Mouse (Mus musculus): ENCODE results near the gene Fam81a. TPM values are rescaled to one million over a fixed set of nuclear protein-coding genes. Genes with fewer than 3 reads are reported as not detected.

Fam81a gene
- polyA plus RNA-seq, 1 experiment from 2014 or later = 20.9 TPM

DNA sequence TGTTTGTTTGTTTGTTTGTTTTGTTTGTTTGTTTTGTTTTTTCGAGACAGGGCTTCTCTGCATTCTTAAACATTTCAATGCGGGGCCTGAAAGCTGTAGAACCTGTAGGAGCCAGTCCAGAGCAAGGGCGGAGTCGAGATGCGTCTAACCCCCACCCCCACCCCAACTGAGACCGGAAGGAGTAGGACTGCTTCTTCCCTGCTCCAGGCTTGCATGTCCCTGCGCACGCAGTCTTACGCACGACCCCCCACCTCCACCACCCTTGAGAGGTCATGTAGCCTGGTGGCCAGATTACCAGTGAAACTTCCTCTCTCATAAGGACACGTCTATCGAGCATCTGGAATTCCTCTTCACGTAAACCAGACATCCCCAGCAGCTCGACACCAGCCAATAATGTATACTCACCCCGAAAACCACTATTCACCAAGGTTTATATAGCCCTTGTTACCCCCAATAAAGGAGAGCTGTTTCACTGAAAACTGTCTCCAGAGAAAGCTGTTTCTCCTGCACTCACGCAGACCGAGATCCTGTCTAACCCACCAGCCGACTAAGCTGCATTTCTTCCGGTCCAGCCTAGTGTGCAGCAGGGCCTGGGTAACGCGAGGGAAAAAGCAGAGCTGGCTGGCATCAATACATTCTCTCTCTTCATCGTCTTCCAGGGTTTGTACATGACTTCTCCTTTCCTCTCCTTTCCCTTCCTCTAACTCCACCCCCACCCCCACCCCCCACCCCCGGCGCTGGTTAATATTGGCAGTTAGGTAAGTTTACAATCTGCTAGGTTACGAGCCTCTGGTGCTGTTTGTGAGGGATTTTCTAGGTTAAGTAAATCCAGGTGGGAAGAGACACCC, 59.8 kb downstream of the Fam81a start:
- no peak overlapping the region for H3K4me3 ChIP-seq (ENCODE audit: low read depth, low read length)
- no peak for ATAC-seq (replicated peaks; ENCODE audit: insufficient number of reproducible peaks, low FRiP score, low TSS enrichment)
- H3K9ac ChIP-seq (ENCODE audit: low read depth, low read length) = no peak overlapping the region
- H3K9me3 ChIP-seq (replicated peaks; ENCODE audit: control insufficient read depth, low read length) = no peaks in the 10 kb centered on the region
- no peaks in the 10 kb centered on the region for H3K4me1 ChIP-seq (ENCODE audit: control insufficient read depth, insufficient read depth, low read length)
- peak overlapping the region; percentile 37 for H3K4me2 ChIP-seq
- H3K27me3 ChIP-seq (ENCODE audit: control insufficient read depth, insufficient read depth, low read length) = no peaks in the 10 kb centered on the region
- H3K36me3 ChIP-seq (ENCODE audit: control insufficient read depth, insufficient read depth, low read length) = no peaks in the 10 kb centered on the region
- no peak overlapping the region for H3K27ac ChIP-seq (ENCODE audit: low read depth, low read length)
- WGBS (ENCODE audit: insufficient replicate concordance) = 59% methylated on average over 25 of the region's 25 CpGs

DNA sequence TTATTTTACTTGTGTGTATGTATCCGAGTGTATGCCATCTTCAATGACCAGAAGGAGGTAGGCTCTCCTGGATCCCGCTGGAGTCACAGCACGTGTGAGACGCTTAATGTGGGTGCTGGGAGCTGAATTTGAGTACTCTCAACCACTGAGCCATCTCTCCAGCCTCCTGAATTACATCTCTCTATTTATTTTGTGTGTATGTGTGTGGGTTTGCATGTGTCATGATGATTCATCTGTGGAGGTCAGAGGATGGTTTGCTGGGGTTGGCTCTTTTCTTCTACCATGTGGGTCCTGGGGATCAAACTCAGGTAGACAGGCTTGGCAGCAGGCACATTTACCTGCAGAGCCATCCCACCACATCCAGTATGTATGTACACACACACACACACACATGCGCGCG, 60.6 kb downstream of the Fam81a start:
- ATAC-seq (replicated peaks; ENCODE audit: insufficient number of reproducible peaks, low FRiP score, low TSS enrichment) = no peak
- no peak overlapping the region for H3K27ac ChIP-seq (ENCODE audit: low read depth, low read length)
- 89% methylated on average over 7 of the region's 7 CpGs for WGBS (ENCODE audit: insufficient replicate concordance)
- no peaks in the 10 kb centered on the region for H3K4me1 ChIP-seq (ENCODE audit: control insufficient read depth, insufficient read depth, low read length)
- H3K4me2 ChIP-seq = no peak overlapping the region
- no peaks in the 10 kb centered on the region for H3K36me3 ChIP-seq (ENCODE audit: control insufficient read depth, insufficient read depth, low read length)
- H3K27me3 ChIP-seq (ENCODE audit: control insufficient read depth, insufficient read depth, low read length) = no peaks in the 10 kb centered on the region
- H3K9me3 ChIP-seq (replicated peaks; ENCODE audit: control insufficient read depth, low read length) = no peaks in the 10 kb centered on the region
- no peak overlapping the region for H3K4me3 ChIP-seq (ENCODE audit: low read depth, low read length)
- H3K9ac ChIP-seq (ENCODE audit: low read depth, low read length) = no peak overlapping the region

DNA sequence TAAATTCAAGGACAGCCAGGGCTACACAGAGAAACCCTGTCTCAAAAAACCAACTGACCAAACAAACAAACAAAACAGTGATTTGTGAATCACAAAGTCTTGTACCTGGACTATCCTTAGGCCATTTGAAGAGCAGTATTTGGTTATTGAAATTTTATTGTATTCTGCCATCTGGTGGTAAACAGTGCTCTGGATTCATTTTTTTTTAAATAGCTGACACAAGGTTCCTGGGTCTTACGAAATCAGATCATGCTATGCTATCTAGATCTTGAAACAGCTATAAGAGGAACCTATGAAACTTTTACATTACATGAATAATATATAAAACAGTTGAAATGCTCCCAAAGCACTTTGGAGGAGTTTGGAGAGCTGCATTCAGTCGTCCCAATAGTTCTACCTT, 61.4 kb downstream of the Fam81a start:
- H3K27me3 ChIP-seq (ENCODE audit: control insufficient read depth, insufficient read depth, low read length) = no peaks in the 10 kb centered on the region
- no peak overlapping the region for H3K4me2 ChIP-seq
- no peaks in the 10 kb centered on the region for H3K36me3 ChIP-seq (ENCODE audit: control insufficient read depth, insufficient read depth, low read length)
- no peak for ATAC-seq (replicated peaks; ENCODE audit: insufficient number of reproducible peaks, low FRiP score, low TSS enrichment)
- H3K4me3 ChIP-seq (ENCODE audit: low read depth, low read length) = no peak overlapping the region
- H3K27ac ChIP-seq (ENCODE audit: low read depth, low read length) = no peak overlapping the region
- WGBS (ENCODE audit: insufficient replicate concordance) = 66% methylated on average over 2 of the region's 2 CpGs
- no peaks in the 10 kb centered on the region for H3K4me1 ChIP-seq (ENCODE audit: control insufficient read depth, insufficient read depth, low read length)
- H3K9me3 ChIP-seq (replicated peaks; ENCODE audit: control insufficient read depth, low read length) = no peaks in the 10 kb centered on the region
- H3K9ac ChIP-seq (ENCODE audit: low read depth, low read length) = no peak overlapping the region

DNA sequence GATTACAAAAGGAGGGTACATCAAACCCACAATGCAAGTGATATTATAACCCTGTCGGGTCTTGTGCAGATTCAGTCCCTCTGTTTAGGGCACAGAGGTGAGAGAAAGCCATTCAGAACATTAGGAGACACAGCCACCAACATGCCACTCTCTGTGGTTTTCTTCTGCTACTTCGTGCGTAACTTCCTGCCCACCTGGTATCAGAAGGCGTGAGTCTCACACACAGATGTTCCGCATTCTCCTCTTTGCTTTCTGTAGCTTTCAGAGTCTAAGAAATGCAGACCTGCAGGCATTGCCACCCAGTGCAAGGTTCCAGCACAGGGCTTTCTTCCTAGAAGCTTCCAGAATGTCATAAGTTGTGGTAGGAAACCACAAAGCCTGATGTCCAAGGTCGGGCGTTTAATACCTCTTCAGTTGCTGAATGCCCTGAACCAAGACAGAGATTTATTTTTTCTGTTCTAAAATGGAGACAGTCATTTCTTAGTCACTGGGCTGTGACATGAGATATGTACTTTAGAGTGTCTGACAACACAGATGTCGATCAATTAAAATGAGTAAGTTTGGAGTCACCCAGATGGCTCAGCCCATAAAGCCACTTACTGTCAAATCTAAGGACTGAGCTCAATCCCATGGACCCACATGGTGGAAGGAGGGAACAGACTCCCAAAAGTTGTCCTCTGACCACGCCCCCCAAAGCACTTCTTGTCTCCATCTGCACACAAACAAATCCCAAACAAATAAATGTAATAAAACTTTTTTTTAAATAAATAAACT, 62.1 kb downstream of the Fam81a start:
- no peaks in the 10 kb centered on the region for H3K27me3 ChIP-seq (ENCODE audit: control insufficient read depth, insufficient read depth, low read length)
- no peaks in the 10 kb centered on the region for H3K36me3 ChIP-seq (ENCODE audit: control insufficient read depth, insufficient read depth, low read length)
- H3K4me3 ChIP-seq (ENCODE audit: low read depth, low read length) = no peak overlapping the region
- H3K9ac ChIP-seq (ENCODE audit: low read depth, low read length) = no peak overlapping the region
- no peaks in the 10 kb centered on the region for H3K9me3 ChIP-seq (replicated peaks; ENCODE audit: control insufficient read depth, low read length)
- ATAC-seq (replicated peaks; ENCODE audit: insufficient number of reproducible peaks, low FRiP score, low TSS enrichment) = no peak
- WGBS (ENCODE audit: insufficient replicate concordance) = 76% methylated on average over 9 of the region's 9 CpGs
- H3K27ac ChIP-seq (ENCODE audit: low read depth, low read length) = no peak overlapping the region
- H3K4me2 ChIP-seq = no peak overlapping the region
- H3K4me1 ChIP-seq (ENCODE audit: control insufficient read depth, insufficient read depth, low read length) = no peaks in the 10 kb centered on the region

DNA sequence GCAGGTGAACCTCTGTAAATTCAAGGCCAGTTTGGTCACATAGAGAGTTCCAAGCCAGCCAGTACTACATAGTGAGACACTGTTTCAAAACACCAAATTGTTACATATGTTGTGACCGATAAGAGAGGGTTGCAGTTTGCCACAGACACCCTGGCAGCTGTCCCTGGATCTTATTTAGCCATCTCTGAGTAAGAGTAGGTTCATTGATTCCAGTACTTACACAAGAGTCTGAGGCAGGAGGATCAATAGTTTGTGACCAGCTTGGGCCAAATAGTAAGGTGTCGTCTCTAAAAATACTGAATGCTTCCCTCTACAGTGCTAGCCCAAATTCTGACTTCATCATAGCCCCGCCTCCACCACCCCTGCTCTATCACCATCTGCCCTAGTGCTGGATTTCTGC, 64.3 kb downstream of the Fam81a start:
- no peak for ATAC-seq (replicated peaks; ENCODE audit: insufficient number of reproducible peaks, low FRiP score, low TSS enrichment)
- no peaks in the 10 kb centered on the region for H3K27me3 ChIP-seq (ENCODE audit: control insufficient read depth, insufficient read depth, low read length)
- H3K4me3 ChIP-seq (ENCODE audit: low read depth, low read length) = no peak overlapping the region
- WGBS (ENCODE audit: insufficient replicate concordance) = 75% methylated on average over 3 of the region's 3 CpGs
- H3K4me2 ChIP-seq = no peak overlapping the region
- no peaks in the 10 kb centered on the region for H3K36me3 ChIP-seq (ENCODE audit: control insufficient read depth, insufficient read depth, low read length)
- H3K9me3 ChIP-seq (replicated peaks; ENCODE audit: control insufficient read depth, low read length) = no peaks in the 10 kb centered on the region
- H3K27ac ChIP-seq (ENCODE audit: low read depth, low read length) = no peak overlapping the region
- no peaks in the 10 kb centered on the region for H3K4me1 ChIP-seq (ENCODE audit: control insufficient read depth, insufficient read depth, low read length)
- H3K9ac ChIP-seq (ENCODE audit: low read depth, low read length) = no peak overlapping the region

DNA sequence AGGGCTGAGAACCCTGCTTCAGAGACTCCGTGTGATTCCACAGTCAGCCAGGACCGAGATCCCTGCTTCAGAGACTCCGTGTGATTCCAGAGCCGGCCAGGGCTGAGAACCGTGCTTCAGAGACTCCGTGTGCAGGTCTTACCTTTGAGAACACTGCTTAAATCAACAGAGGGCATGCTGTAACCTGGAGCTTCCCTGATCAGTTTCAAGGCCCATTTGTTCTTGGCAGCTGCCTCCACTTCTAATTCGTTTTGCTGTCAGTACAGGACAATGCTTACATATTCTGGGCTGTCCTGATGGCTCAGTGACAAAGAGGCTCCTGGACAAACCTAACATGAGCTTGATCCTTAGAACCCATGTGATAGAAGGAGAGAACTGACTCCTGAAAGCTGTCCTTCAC, 65.2 kb downstream of the Fam81a start:
- H3K27ac ChIP-seq (ENCODE audit: low read depth, low read length) = no peak overlapping the region
- 72% methylated on average over 7 of the region's 7 CpGs for WGBS (ENCODE audit: insufficient replicate concordance)

DNA sequence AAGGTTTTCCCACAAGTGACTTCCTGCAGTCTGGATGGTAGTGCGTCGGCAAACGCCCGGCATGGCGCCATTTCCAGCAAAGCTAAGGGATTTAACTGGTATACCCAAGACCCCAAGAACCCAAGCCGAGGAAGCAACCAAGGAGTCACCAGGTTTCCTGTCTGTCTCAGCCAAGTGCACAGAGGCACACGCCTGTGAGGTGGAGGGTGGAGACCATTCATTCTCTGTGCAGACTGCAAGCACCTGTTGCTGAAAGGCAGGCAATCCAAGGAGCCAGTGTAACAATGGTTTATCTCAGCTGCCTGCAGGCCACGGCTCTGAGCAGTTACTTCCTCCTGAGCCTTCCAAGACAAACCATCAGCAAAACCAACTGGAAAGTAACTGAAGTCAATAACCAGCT, 70.0 kb downstream of the Fam81a start:
- H3K36me3 ChIP-seq (ENCODE audit: control insufficient read depth, insufficient read depth, low read length) = no peaks in the 10 kb centered on the region
- H3K4me3 ChIP-seq (ENCODE audit: low read depth, low read length) = no peak overlapping the region
- no peak overlapping the region for H3K4me2 ChIP-seq
- H3K9ac ChIP-seq (ENCODE audit: low read depth, low read length) = no peak overlapping the region
- 80% methylated on average over 8 of the region's 8 CpGs for WGBS (ENCODE audit: insufficient replicate concordance)
- H3K27me3 ChIP-seq (ENCODE audit: control insufficient read depth, insufficient read depth, low read length) = no peaks in the 10 kb centered on the region
- no peak overlapping the region for H3K27ac ChIP-seq (ENCODE audit: low read depth, low read length)
- no peaks in the 10 kb centered on the region for H3K4me1 ChIP-seq (ENCODE audit: control insufficient read depth, insufficient read depth, low read length)
- H3K9me3 ChIP-seq (replicated peaks; ENCODE audit: control insufficient read depth, low read length) = no peaks in the 10 kb centered on the region
- ATAC-seq (replicated peaks; ENCODE audit: insufficient number of reproducible peaks, low FRiP score, low TSS enrichment) = no peak

More for the DNA sequence above, 65.2 kb downstream of the Fam81a start:
- Histone ChIP-seq H3K27me3 (ENCODE audit: control insufficient read depth, insufficient read depth, low read length) (no peaks in the 10 kb centered on the region), H3K9me3 (replicated peaks; ENCODE audit: control insufficient read depth, low read length) (no peaks in the 10 kb centered on the region), H3K4me3 (ENCODE audit: low read depth, low read length) (no peak overlapping the region), H3K36me3 (ENCODE audit: control insufficient read depth, insufficient read depth, low read length) (no peaks in the 10 kb centered on the region), H3K4me2 (no peak overlapping the region), H3K9ac (ENCODE audit: low read depth, low read length) (no peak overlapping the region), H3K4me1 (ENCODE audit: control insufficient read depth, insufficient read depth, low read length) (no peaks in the 10 kb centered on the region)
- ATAC-seq (replicated peaks; ENCODE audit: insufficient number of reproducible peaks, low FRiP score, low TSS enrichment) = no peak

DNA sequence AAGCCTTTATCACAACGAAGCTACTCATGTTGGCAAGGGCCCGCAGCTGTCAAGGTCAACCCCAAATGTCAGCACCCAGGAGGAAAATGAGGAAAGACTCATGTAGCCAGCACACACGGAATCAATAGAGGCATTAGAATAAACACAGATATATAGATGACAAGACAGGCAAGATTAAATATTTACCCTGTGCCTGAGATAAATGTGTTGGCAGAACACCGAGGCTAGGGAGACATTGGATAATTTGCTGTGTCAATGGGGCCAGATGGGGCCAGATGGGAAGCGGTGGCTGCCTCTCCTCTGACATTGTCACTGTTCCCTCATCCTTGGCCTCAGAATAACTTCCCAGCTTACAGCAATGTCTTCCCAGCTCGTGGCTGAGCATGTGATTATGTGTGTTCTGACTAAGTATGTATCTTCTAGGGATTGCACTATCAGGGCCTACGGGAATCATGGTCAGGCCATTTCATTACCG, 72.4 kb downstream of the Fam81a start:
- ATAC-seq (replicated peaks; ENCODE audit: insufficient number of reproducible peaks, low FRiP score, low TSS enrichment) = no peak
- H3K4me2 ChIP-seq = no peak overlapping the region
- H3K27me3 ChIP-seq (ENCODE audit: control insufficient read depth, insufficient read depth, low read length) = no peaks in the 10 kb centered on the region
- no peak overlapping the region for H3K27ac ChIP-seq (ENCODE audit: low read depth, low read length)
- no peaks in the 10 kb centered on the region for H3K36me3 ChIP-seq (ENCODE audit: control insufficient read depth, insufficient read depth, low read length)
- H3K4me3 ChIP-seq (ENCODE audit: low read depth, low read length) = no peak overlapping the region
- no peak overlapping the region for H3K9ac ChIP-seq (ENCODE audit: low read depth, low read length)
- no peaks in the 10 kb centered on the region for H3K4me1 ChIP-seq (ENCODE audit: control insufficient read depth, insufficient read depth, low read length)
- WGBS (ENCODE audit: insufficient replicate concordance) = 59% methylated on average over 8 of the region's 8 CpGs
- no peaks in the 10 kb centered on the region for H3K9me3 ChIP-seq (replicated peaks; ENCODE audit: control insufficient read depth, low read length)
